In genomic region chr7:28436932-28437570, GRCm38 (mm10) we compare ENCODE assay signal across 8 mouse cellular contexts. TPM values are rescaled to one million over a fixed set of nuclear protein-coding genes. Genes with fewer than 3 reads are reported as not detected.
A peak's percentile ranks its signal among the peaks of the same experiment; 100 is the strongest.
DNase-seq lines count a peak whose midpoint lies in the region; ATAC-seq and TF ChIP-seq lines count a peak whose summit lies in the region.

Gene Gmfg (plus strand): TSS chr7:28437447.

- DNase-seq in A20 (ENCODE audit: low read depth, low spot score): peak; percentile 90
- DNase-seq in heart, adult 9 months (ENCODE audit: low spot score in 2 of 2): peak; percentile 82 to 87
- peak; percentile 81 for DNase-seq in liver, adult 2 months (ENCODE audit: extremely low read depth, low read depth, low spot score)
- peak; percentile 90 for DNase-seq in splenic B cell, adult 2 months (ENCODE audit: low read depth, low spot score)

- H3K36me3 ChIP-seq in embryonic facial prominence, embryonic 15.5 days: 0 out of 2 replicates have a peak, but pooled peaks cover 11% of the 10 kb centered on the region
- H3K36me3 ChIP-seq in kidney, embryonic 14.5 days (ENCODE audit: control insufficient read depth, insufficient read depth, low read length): peaks cover 10% of the 10 kb centered on the region; the same call in 1 of the 2 replicates
- no peaks in the 10 kb centered on the region; the same call in 1 of the 2 replicates for H3K36me3 ChIP-seq in liver, adult 2 months (ENCODE audit: control insufficient read depth, insufficient read depth, low read length)
- H3K36me3 ChIP-seq in splenic B cell, adult 2 months (ENCODE audit: control insufficient read depth, insufficient read depth, low read length, poor library complexity, severe bottlenecking): no peaks in the 10 kb centered on the region

- no peaks in the 10 kb centered on the region for H3K9me3 ChIP-seq in embryonic facial prominence, embryonic 15.5 days (replicated peaks)
- no peaks in the 10 kb centered on the region for H3K9me3 ChIP-seq in kidney, embryonic 14.5 days (ENCODE audit: control insufficient read depth, low read length)

- H3K4me1 ChIP-seq in bone marrow macrophage, adult 2 months (ENCODE audit: control insufficient read depth, insufficient read depth, low read length): peaks cover 46% of the 10 kb centered on the region
- H3K4me1 ChIP-seq in embryonic facial prominence, embryonic 15.5 days: peaks cover 37% of the 10 kb centered on the region
- H3K4me1 ChIP-seq in kidney, embryonic 14.5 days (ENCODE audit: control insufficient read depth, insufficient read depth, low read length): 0 out of 2 replicates have a peak, but pooled peaks cover 15% of the 10 kb centered on the region
- peaks cover 4% of the 10 kb centered on the region; the same call in 1 of the 2 replicates for H3K4me1 ChIP-seq in liver, adult 2 months (ENCODE audit: control insufficient read depth, insufficient read depth, low read length)

- WGBS in embryonic facial prominence, embryonic 15.5 days: 3% methylated on average over 16 of the region's 16 CpGs
- under 1% methylated on average over 16 of the region's 16 CpGs for WGBS in kidney, embryonic 14.5 days
- whole genome bisulfite sequencing in liver, adult 2 months: 5% methylated on average over 16 of the region's 16 CpGs

- ATAC-seq in embryonic facial prominence, embryonic 15.5 days (ENCODE audit: insufficient number of reproducible peaks, low FRiP score, low TSS enrichment, low read depth): peak; percentile 7; the same call in 1 of the 2 replicates
- ATAC-seq in kidney, embryonic 14.5 days (ENCODE audit: low FRiP score, low TSS enrichment): peak; percentile 43
- peak; percentile 62 for ATAC-seq in monocyte, adult 5-6 weeks (replicated peaks; ENCODE audit: insufficient number of reproducible peaks, low FRiP score, low TSS enrichment, poor library complexity, severe bottlenecking)

- H3K27ac ChIP-seq in bone marrow macrophage, adult 2 months (ENCODE audit: insufficient read depth, low read depth, low read length): peak within 1 kb of the TSS; percentile 48
- peak within 1 kb of the TSS; percentile 77 for H3K27ac ChIP-seq in embryonic facial prominence, embryonic 15.5 days (replicated peaks)
- H3K27ac ChIP-seq in kidney, embryonic 14.5 days (ENCODE audit: low read depth, low read length): peak within 1 kb of the TSS; percentile 61
- H3K27ac ChIP-seq in liver, adult 2 months (replicated peaks; ENCODE audit: insufficient read depth, low read depth, low read length): peak within 1 kb of the TSS; percentile 53

- no peaks in the 10 kb centered on the region for H3K27me3 ChIP-seq in embryonic facial prominence, embryonic 15.5 days
- H3K27me3 ChIP-seq in kidney, embryonic 14.5 days (ENCODE audit: control insufficient read depth, insufficient read depth, low read length): no peaks in the 10 kb centered on the region
- no peaks in the 10 kb centered on the region for H3K27me3 ChIP-seq in liver, adult 2 months (ENCODE audit: control insufficient read depth, insufficient read depth, low read length)
- H3K27me3 ChIP-seq in splenic B cell, adult 2 months (ENCODE audit: control insufficient read depth, insufficient read depth, low read length, poor library complexity, severe bottlenecking): no peaks in the 10 kb centered on the region; the same call in 1 of the 2 replicates

- H3K4me3 ChIP-seq in bone marrow macrophage, adult 2 months (ENCODE audit: insufficient read depth, low read length): peak within 1 kb of the TSS; percentile 73
- peak within 1 kb of the TSS; percentile 58 for H3K4me3 ChIP-seq in embryonic facial prominence, embryonic 15.5 days (replicated peaks)
- H3K4me3 ChIP-seq in kidney, embryonic 14.5 days (ENCODE audit: low read length): peak within 1 kb of the TSS; percentile 93
- peak within 1 kb of the TSS; percentile 68 for H3K4me3 ChIP-seq in liver, adult 2 months (ENCODE audit: insufficient read depth, low read depth, low read length)

- TF ChIP-seq POLR2A in bone marrow macrophage, adult 2 months (IDR thresholded peaks at IDR 0.05; ENCODE audit: borderline replicate concordance, low read depth, low read length): no peak
- no peak for TF ChIP-seq POLR2A in liver, adult 2 months (IDR thresholded peaks at IDR 0.05; ENCODE audit: extremely low read depth, insufficient read depth, low read length)

- TF ChIP-seq CTCF in bone marrow macrophage, adult 2 months (IDR thresholded peaks at IDR 0.05; ENCODE audit: low read depth, low read length): peak; percentile 69
- peak; percentile 74 for TF ChIP-seq CTCF in liver, adult 2 months (IDR thresholded peaks at IDR 0.05; ENCODE audit: low read depth, low read length)

- H3K4me2 ChIP-seq in embryonic facial prominence, embryonic 15.5 days (replicated peaks): peak within 1 kb of the TSS; percentile 74
- H3K4me2 ChIP-seq in kidney, embryonic 14.5 days (replicated peaks; ENCODE audit: low read depth, low read length): peak within 1 kb of the TSS; percentile 63

- peak within 1 kb of the TSS; percentile 53 for H3K9ac ChIP-seq in embryonic facial prominence, embryonic 15.5 days
- peak within 1 kb of the TSS; percentile 60 for H3K9ac ChIP-seq in kidney, embryonic 14.5 days (ENCODE audit: low read depth, low read length)
- peak within 1 kb of the TSS; percentile 66 for H3K9ac ChIP-seq in liver, adult 2 months (ENCODE audit: low read depth, low read length)

- H3K79me2 ChIP-seq in liver, adult 2 months (ENCODE audit: control insufficient read depth, insufficient read depth, low read length): peaks cover 8% of the 10 kb centered on the region

RNA-seq across cellular contexts. Expression of gene Gmfg, which starts in this region (rescaled TPM):
- 349 and 416 TPM in 2 replicates for polyA plus RNA-seq in bone marrow macrophage, adult 2 months (2012; ENCODE audit: insufficient read depth, insufficient read length, missing spikeins)
- 16.8 and 18.1 TPM in 2 replicates for polyA plus RNA-seq in embryonic facial prominence, embryonic 15.5 days (2015; fragmentation: Nextera tagmentation; extraction: Ambion mirVana)
- polyA plus RNA-seq in kidney, embryonic 14.5 days (2014; fragmentation: Nextera tagmentation; extraction: Ambion mirVana): 11.8 and 17.9 TPM in 2 replicates
- total RNA-seq in liver, adult 2 months (2014; rRNA removed): 18.4 and 24.4 TPM in 2 replicates
- 4.0 and 4.6 TPM in 2 replicates for polyA plus RNA-seq in liver, adult 2 months (2012; rRNA removed)
- 496 to 674 TPM (median 637 TPM) in 3 replicates for total RNA-seq in monocyte, adult 5-6 weeks (2017)

Comparison
In these comparisons a context has a peak if more than half of its experiments do, and no peak if none do; other contexts are left out.
1. Peak in every context shown above with its lines: DNase-seq, ATAC-seq, H3K4me3 ChIP-seq and H3K27ac ChIP-seq.
2. RNA of gene Gmfg (total RNA-seq): 496 to 674 TPM in monocyte, adult 5-6 weeks; 18.4 to 24.4 TPM in liver, adult 2 months; every median in the first group is over 10 times any median in the second.
3. RNA of gene Gmfg (polyA plus RNA-seq): 349 to 416 TPM in bone marrow macrophage, adult 2 months; 16.8 to 18.1 TPM in embryonic facial prominence, embryonic 15.5 days, 11.8 to 17.9 TPM in kidney, embryonic 14.5 days and 4.0 to 4.6 TPM in liver, adult 2 months; every median in the first group is over 10 times any median in the second.
4. ATAC-seq: peak in every context shown above with its lines; median percentile 62 in monocyte, adult 5-6 weeks; 43 in kidney, embryonic 14.5 days; 7 in embryonic facial prominence, embryonic 15.5 days.